Mouse (Mus musculus) adrenal gland (tissue): ENCODE results near the gene Tuba1c.

Source experiments
- intact Hi-C: fragments of 180-260 bp; cut with DNase I; formaldehyde crosslinking; loops from one replicate; pipeline ENCODE4 v1.15.1; 2025
- long read RNA-seq, 2 experiments: library from polyadenylated mRNA; unstranded; transcript quantifications; one replicate each; pipeline ENCODE4 v2.0.0; 2020; ENCODE audit warnings: borderline replicate concordance in 1 of 2; ENCODE audit not compliant: insufficient replicate concordance in 1 of 2

Gene Tuba1c
- long read RNA-seq, experiment 1, transcript Tuba1c-201 (4 exons, 1,982 nt): major isoform, 52 of 85 reads
- long read RNA-seq, experiment 1, partial matches to known transcripts: 29 of 85 reads
- long read RNA-seq, experiment 1, other reads (novel, unspliced or antisense): 4 of 85 reads
- long read RNA-seq, experiment 2, transcript Tuba1c-201 (4 exons, 1,982 nt): major isoform, 64 of 94 reads
- long read RNA-seq, experiment 2, partial matches to known transcripts: 27 of 94 reads
- long read RNA-seq, experiment 2, other reads (novel, unspliced or antisense): 3 of 94 reads

GRCm38 (mm10) chr15:99029619-99030584, at the start of gene Tuba1c:
TSS of gene Tuba1c (plus strand) at chr15:99029891.
- intact Hi-C loops: no loop called here

GRCm38 (mm10) chr15:98980012-98980614, 49.6 kb upstream of the Tuba1c start:
- intact Hi-C loops: no loop called here

- intact Hi-C loops: no loop called here
Measured at GRCm38 (mm10) chr15:98982100-98982499, 47.6 kb upstream of the Tuba1c start.

- intact Hi-C loops: no loop called here
Measured at GRCm38 (mm10) chr15:98983431-98984081, 46.1 kb upstream of the Tuba1c start.

GRCm38 (mm10) chr15:98984681-98985080, 45.0 kb upstream of the Tuba1c start:
- intact Hi-C loops: loop anchor here (5.0 kb wide), 1 partner anchor 32 kb away; the partner anchor contains the start of genes Gm49450 and Tuba1a

- intact Hi-C loops: loop anchor here (5.0 kb wide), 1 partner anchor 33 kb away; the partner anchor contains the start of genes Gm49450 and Tuba1a
Measured at GRCm38 (mm10) chr15:98985240-98985981, 44.3 kb upstream of the Tuba1c start.

- intact Hi-C loops: loop anchor here (5.0 kb wide), 1 partner anchor 34 kb away; the partner anchor contains the start of genes Gm49450 and Tuba1a
Measured at GRCm38 (mm10) chr15:98985982-98986715, 43.5 kb upstream of the Tuba1c start.

- intact Hi-C loops: loop anchor here (5.0 kb wide), 1 partner anchor 35 kb away; the partner anchor contains the start of genes Gm49450 and Tuba1a
Measured at GRCm38 (mm10) chr15:98987077-98987630, 42.5 kb upstream of the Tuba1c start.

- intact Hi-C loops: loop anchor here (5.0 kb wide), 1 partner anchor 35 kb away; the partner anchor contains the start of genes Gm49450 and Tuba1a
Measured at GRCm38 (mm10) chr15:98987661-98988181, 42.0 kb upstream of the Tuba1c start.

GRCm38 (mm10) chr15:98988787-98989186, 40.9 kb upstream of the Tuba1c start:
- intact Hi-C loops: loop anchor here (5.0 kb wide), 1 partner anchor 36 kb away; the partner anchor contains the start of genes Gm49450 and Tuba1a

GRCm38 (mm10) chr15:98989701-98990430, 39.8 kb upstream of the Tuba1c start:
- intact Hi-C loops: loop anchor here (5.0 kb wide), 2 partner anchors 38 to 98 kb away; partner anchors contain the start of genes Gm49450, Rhebl1 and Tuba1a

- intact Hi-C loops: loop anchor here (5.0 kb wide), 1 partner anchor 99 kb away; the partner anchor contains the start of gene Rhebl1
Measured at GRCm38 (mm10) chr15:98990669-98991539, 38.8 kb upstream of the Tuba1c start.

GRCm38 (mm10) chr15:98991540-98992050, 38.1 kb upstream of the Tuba1c start:
- intact Hi-C loops: loop anchor here (5.0 kb wide), 1 partner anchor 99 kb away; the partner anchor contains the start of gene Rhebl1

GRCm38 (mm10) chr15:98992086-98992912, 37.4 kb upstream of the Tuba1c start:
- intact Hi-C loops: loop anchor here (5.0 kb wide), 1 partner anchor 100 kb away; the partner anchor contains the start of gene Rhebl1

- intact Hi-C loops: loop anchor here (5.0 kb wide), 1 partner anchor 101 kb away; the partner anchor contains the start of gene Rhebl1
Measured at GRCm38 (mm10) chr15:98993093-98993793, 36.4 kb upstream of the Tuba1c start.
